Mouse (Mus musculus): ENCODE results near the gene Jaml. TPM values are rescaled to one million over a fixed set of nuclear protein-coding genes. Genes with fewer than 3 reads are reported as not detected.
A peak's percentile ranks its signal among the peaks of the same experiment; 100 is the strongest.

Jaml gene
- polyA plus RNA-seq, 1 experiment from 2014 or later: 0.30 TPM

- no peak overlapping the region for H3K27ac ChIP-seq (ENCODE audit: low read depth)
- 38% methylated on average over 17 of the region's 17 CpGs for WGBS
- no peak for TF ChIP-seq CTCF (IDR thresholded peaks at IDR 0.05; ENCODE audit: low read depth)
- no peak overlapping the region for H3K9ac ChIP-seq
- H3K27me3 ChIP-seq (ENCODE audit: insufficient read depth, low read length): peaks cover 42% of the 10 kb centered on the region
- no peaks in the 10 kb centered on the region for H3K9me3 ChIP-seq (ENCODE audit: low read depth, low read length)
- ATAC-seq (ENCODE audit: insufficient read depth) (no peak), DNase-seq (peak; percentile 59)
- no peaks in the 10 kb centered on the region for H3K4me1 ChIP-seq (ENCODE audit: insufficient read depth)
- H3K4me3 ChIP-seq (ENCODE audit: low read depth, low read length): no peak overlapping the region
- peak overlapping the region; percentile 35 for H3K4me2 ChIP-seq
- no peaks in the 10 kb centered on the region for H3K36me3 ChIP-seq (ENCODE audit: insufficient read depth)
Observed at GRCm38 (mm10) chr9:45041131-45041838, 37.7 kb upstream of the Jaml start.

GRCm38 (mm10) chr9:45042056-45042720 is 36.8 kb upstream of the Jaml start:
- Histone ChIP-seq H3K4me3 (ENCODE audit: low read depth, low read length) (peak overlapping the region; percentile 34), H3K27me3 (ENCODE audit: insufficient read depth, low read length) (peaks cover 42% of the 10 kb centered on the region), H3K9me3 (ENCODE audit: low read depth, low read length) (no peaks in the 10 kb centered on the region), H3K9ac (peak overlapping the region; percentile 51), H3K36me3 (ENCODE audit: insufficient read depth) (no peaks in the 10 kb centered on the region), H3K27ac (ENCODE audit: low read depth) (peak overlapping the region; percentile 83), H3K4me1 (ENCODE audit: insufficient read depth) (no peaks in the 10 kb centered on the region), H3K4me2 (peak overlapping the region; percentile 56)
- TF ChIP-seq CTCF (IDR thresholded peaks at IDR 0.05; ENCODE audit: low read depth): no peak
- 3% methylated on average over 20 of the region's 20 CpGs for WGBS
- ATAC-seq (ENCODE audit: insufficient read depth) (peak; percentile 93), DNase-seq (peak; percentile 68)

DNA sequence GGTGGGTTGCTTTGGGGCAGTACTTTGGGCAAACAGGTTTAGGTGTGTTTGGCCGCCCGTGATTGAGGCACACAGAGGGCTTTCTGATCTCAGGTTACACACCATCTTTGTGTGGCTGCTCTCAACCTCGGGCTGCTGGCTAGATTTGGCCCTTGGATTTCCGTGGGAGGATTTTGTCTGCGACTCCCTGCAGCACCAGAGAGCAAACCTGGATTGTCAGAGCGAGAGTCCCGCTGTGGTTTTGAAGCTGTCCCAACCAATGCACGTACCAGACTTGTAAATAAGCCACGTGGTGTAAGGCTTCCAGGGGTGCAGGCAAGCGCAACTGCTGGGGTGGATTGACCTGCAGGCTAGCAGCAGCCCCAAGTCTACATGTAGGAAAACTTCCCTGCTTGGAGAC is 36.0 kb upstream of the Jaml start:
- peak overlapping the region; percentile 34 for H3K4me3 ChIP-seq (ENCODE audit: low read depth, low read length)
- ATAC-seq (ENCODE audit: insufficient read depth) (peak; percentile 57; the same call in 1 of the 2 replicates), DNase-seq (peak; percentile 32)
- H3K27me3 ChIP-seq (ENCODE audit: insufficient read depth, low read length): peaks cover 42% of the 10 kb centered on the region
- peak overlapping the region; percentile 51 for H3K9ac ChIP-seq
- 1% methylated on average over 10 of the region's 10 CpGs for WGBS
- H3K4me2 ChIP-seq: peak overlapping the region; percentile 56
- H3K4me1 ChIP-seq (ENCODE audit: insufficient read depth): no peaks in the 10 kb centered on the region
- no peak for TF ChIP-seq CTCF (IDR thresholded peaks at IDR 0.05; ENCODE audit: low read depth)
- H3K9me3 ChIP-seq (ENCODE audit: low read depth, low read length): no peaks in the 10 kb centered on the region
- H3K36me3 ChIP-seq (ENCODE audit: insufficient read depth): no peaks in the 10 kb centered on the region
- peak overlapping the region; percentile 83; the same call in 1 of the 2 replicates for H3K27ac ChIP-seq (ENCODE audit: low read depth)

DNA sequence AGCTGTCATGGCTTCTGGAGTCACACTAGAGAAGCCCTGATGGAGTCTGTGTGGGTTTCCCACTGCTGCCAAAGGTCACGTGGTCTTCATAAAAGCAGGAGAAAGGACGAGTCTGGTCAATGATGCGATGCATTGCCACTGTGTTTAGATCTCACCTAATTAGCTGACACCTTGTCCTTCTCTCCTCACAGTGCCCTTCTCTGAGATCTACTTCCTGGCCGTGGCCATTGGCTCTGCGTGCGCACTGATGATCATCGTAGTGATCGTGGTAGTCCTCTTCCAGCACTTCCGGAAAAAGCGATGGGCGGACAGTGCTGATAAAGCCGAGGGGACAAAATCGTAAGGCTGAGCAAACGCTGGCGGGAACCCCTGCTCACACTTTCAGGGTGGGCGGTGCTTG is 32.0 kb upstream of the Jaml start:
- ATAC-seq (ENCODE audit: insufficient read depth): no peak
- TF ChIP-seq CTCF (IDR thresholded peaks at IDR 0.05; ENCODE audit: low read depth): no peak

GRCm38 (mm10) chr9:45048511-45048910 is 30.5 kb upstream of the Jaml start:
- H3K36me3 ChIP-seq (ENCODE audit: insufficient read depth): no peaks in the 10 kb centered on the region; the same call in 1 of the 2 replicates
- H3K4me1 ChIP-seq (ENCODE audit: insufficient read depth): no peaks in the 10 kb centered on the region
- no peaks in the 10 kb centered on the region for H3K9me3 ChIP-seq (ENCODE audit: low read depth, low read length)
- TF ChIP-seq CTCF (IDR thresholded peaks at IDR 0.05; ENCODE audit: low read depth): peak; percentile 78
- DNase-seq (peak; percentile 65), ATAC-seq (ENCODE audit: insufficient read depth) (no peak)
- no peak overlapping the region for H3K9ac ChIP-seq
- no peak overlapping the region for H3K4me2 ChIP-seq
- H3K4me3 ChIP-seq (ENCODE audit: low read depth, low read length): no peak overlapping the region
- 23% methylated on average over 4 of the region's 4 CpGs for WGBS
- H3K27me3 ChIP-seq (ENCODE audit: insufficient read depth, low read length): peaks cover 7% of the 10 kb centered on the region
- no peak overlapping the region for H3K27ac ChIP-seq (ENCODE audit: low read depth)

More for the DNA sequence above, 32.0 kb upstream of the Jaml start:
- Histone ChIP-seq H3K4me3 (ENCODE audit: low read depth, low read length) (no peak overlapping the region), H3K9me3 (ENCODE audit: low read depth, low read length) (no peaks in the 10 kb centered on the region), H3K27ac (ENCODE audit: low read depth) (no peak overlapping the region), H3K4me1 (ENCODE audit: insufficient read depth) (no peaks in the 10 kb centered on the region), H3K27me3 (ENCODE audit: insufficient read depth, low read length) (peaks cover 22% of the 10 kb centered on the region), H3K36me3 (ENCODE audit: insufficient read depth) (no peaks in the 10 kb centered on the region; the same call in 1 of the 2 replicates), H3K4me2 (no peak overlapping the region), H3K9ac (no peak overlapping the region)
- DNase-seq: no peak
- WGBS: 75% methylated on average over 16 of the region's 16 CpGs

DNA sequence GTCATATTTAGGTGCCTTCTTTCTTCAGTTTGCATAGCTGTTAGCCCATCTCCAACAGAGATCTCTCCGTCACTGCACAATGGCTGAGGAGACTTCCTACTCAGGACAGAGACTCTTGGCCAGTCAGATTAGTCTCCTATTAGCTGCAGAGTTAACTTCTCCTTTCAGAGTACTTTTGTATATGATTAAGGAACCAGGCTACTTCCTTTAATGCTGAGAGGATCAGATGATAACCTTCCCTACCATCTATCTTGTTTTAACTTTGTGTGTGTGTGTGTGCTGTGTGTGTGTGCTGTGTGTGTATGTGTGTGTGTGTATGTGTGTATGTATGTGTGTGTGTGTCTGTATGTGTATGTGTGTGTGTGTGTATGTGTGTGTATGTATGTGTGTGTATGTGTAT is 29.3 kb upstream of the Jaml start:
- H3K9ac ChIP-seq: no peak overlapping the region
- H3K36me3 ChIP-seq (ENCODE audit: insufficient read depth): no peaks in the 10 kb centered on the region; the same call in 1 of the 2 replicates
- no peak for DNase-seq
- no peak for TF ChIP-seq CTCF (IDR thresholded peaks at IDR 0.05; ENCODE audit: low read depth)
- H3K4me1 ChIP-seq (ENCODE audit: insufficient read depth): no peaks in the 10 kb centered on the region
- no peak overlapping the region for H3K4me3 ChIP-seq (ENCODE audit: low read depth, low read length)
- no peak for ATAC-seq (ENCODE audit: insufficient read depth)
- WGBS: 82% methylated on average over 1 of the region's 1 CpGs
- H3K27me3 ChIP-seq (ENCODE audit: insufficient read depth, low read length): no peaks in the 10 kb centered on the region
- no peak overlapping the region for H3K4me2 ChIP-seq
- no peaks in the 10 kb centered on the region for H3K9me3 ChIP-seq (ENCODE audit: low read depth, low read length)
- H3K27ac ChIP-seq (ENCODE audit: low read depth): no peak overlapping the region

DNA sequence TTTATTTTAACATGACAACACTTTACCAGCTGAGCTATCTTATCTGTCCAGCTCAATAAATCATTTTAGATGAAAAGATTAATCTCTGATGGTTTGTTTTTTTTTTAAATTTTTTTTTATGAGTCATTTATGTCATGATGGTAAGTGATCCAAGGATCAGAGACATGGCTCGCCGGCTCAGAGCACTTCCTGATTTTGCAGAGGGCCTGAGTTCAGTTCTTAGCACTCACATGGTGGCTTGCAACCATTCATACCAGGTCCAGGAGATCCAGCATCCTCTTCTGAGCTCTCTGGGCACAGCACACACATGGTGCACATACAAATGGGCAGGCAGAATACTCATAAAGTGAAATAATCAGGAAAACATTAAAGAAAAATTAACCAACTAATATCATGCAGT is 28.7 kb upstream of the Jaml start:
- Histone ChIP-seq H3K4me3 (ENCODE audit: low read depth, low read length) (no peak overlapping the region), H3K4me1 (ENCODE audit: insufficient read depth) (no peaks in the 10 kb centered on the region), H3K36me3 (ENCODE audit: insufficient read depth) (no peaks in the 10 kb centered on the region; the same call in 1 of the 2 replicates), H3K9me3 (ENCODE audit: low read depth, low read length) (no peaks in the 10 kb centered on the region), H3K4me2 (no peak overlapping the region), H3K27me3 (ENCODE audit: insufficient read depth, low read length) (no peaks in the 10 kb centered on the region), H3K9ac (no peak overlapping the region), H3K27ac (ENCODE audit: low read depth) (no peak overlapping the region)
- ATAC-seq (ENCODE audit: insufficient read depth): no peak
- 82% methylated on average over 2 of the region's 2 CpGs for WGBS
- no peak for DNase-seq
- no peak for TF ChIP-seq CTCF (IDR thresholded peaks at IDR 0.05; ENCODE audit: low read depth)

Measured in lung, embryonic 14.5 days (tissue).